Mouse (Mus musculus) intestine, embryonic 15.5 days (tissue): ENCODE data around the gene E330034G19Rik. TPM values are rescaled to one million over a fixed set of nuclear protein-coding genes. Genes with fewer than 3 reads are reported as not detected.

Source experiments
- polyA plus RNA-seq: library from polyadenylated mRNA; unstranded; fragments of >200 nt; fragmentation: Nextera tagmentation; extraction: Ambion mirVana; gene quantifications from 2 replicates; pipeline ENCODE4 v1.2.1, GENCODE M21; 2015

Gene E330034G19Rik
- polyA plus RNA-seq, 1 experiment from 2014 or later: not detected

Other genes starting within 250 kb of the E330034G19Rik start
- gene Dlg5, start 47.3 kb upstream of the E330034G19Rik start, polyA plus RNA-seq: 10.5 and 11.8 TPM in 2 replicates
- 14.0 and 15.4 TPM in 2 replicates for gene Polr3a, start 193.8 kb downstream of the E330034G19Rik start, polyA plus RNA-seq
- gene Rps24, start 193.9 kb downstream of the E330034G19Rik start, polyA plus RNA-seq: 852 and 1,015 TPM in 2 replicates